Mouse (Mus musculus) neutrophil, adult 5-6 weeks (primary cell): ENCODE data around the gene Flt3. TPM values are rescaled to one million over a fixed set of nuclear protein-coding genes. Genes with fewer than 3 reads are reported as not detected.

Source experiments
- ATAC-seq: fragments of 151-379, 151-347 bp; 2 replicates; pipeline ENCODE4 v1.8.0; 2017; ENCODE audit warnings: mild to moderate bottlenecking, moderate TSS enrichment; ENCODE audit not compliant: insufficient number of reproducible peaks, poor library complexity, low FRiP score, severe bottlenecking; ENCODE audit errors: extremely low read depth
- total RNA-seq: library from RNA; stranded (forward); fragments of 200-1000 nt; gene quantifications from 2 replicates; pipeline ENCODE4 v1.2.3, GENCODE M21; 2017

The Flt3 gene
- total RNA-seq, 1 experiment from 2014 or later: 2.1 TPM

DNA sequence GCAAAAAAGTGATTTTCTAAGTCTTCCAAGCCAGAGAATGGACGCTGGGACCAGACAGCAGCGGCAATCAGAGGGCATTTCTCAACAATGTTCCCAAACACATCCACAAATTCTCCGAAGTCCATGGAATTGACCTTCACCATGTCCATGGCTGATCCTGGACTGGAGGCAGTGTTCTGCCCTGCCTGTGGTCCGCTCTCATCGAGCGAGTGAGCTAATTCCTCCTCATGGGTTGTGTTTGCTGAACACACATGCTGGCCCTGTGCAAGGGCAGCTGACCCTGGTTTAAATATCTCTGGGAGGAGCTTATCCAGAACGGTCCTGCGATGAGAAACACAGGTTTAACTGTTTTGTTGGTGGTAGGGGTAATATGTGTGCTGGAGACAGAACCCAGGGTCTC, 78.1 kb downstream of the Flt3 start, which contains the start of gene Urad:
Gene Urad (minus strand): TSS at position 258 of the 400 bp plus-strand sequence.
- no peak for ATAC-seq

DNA sequence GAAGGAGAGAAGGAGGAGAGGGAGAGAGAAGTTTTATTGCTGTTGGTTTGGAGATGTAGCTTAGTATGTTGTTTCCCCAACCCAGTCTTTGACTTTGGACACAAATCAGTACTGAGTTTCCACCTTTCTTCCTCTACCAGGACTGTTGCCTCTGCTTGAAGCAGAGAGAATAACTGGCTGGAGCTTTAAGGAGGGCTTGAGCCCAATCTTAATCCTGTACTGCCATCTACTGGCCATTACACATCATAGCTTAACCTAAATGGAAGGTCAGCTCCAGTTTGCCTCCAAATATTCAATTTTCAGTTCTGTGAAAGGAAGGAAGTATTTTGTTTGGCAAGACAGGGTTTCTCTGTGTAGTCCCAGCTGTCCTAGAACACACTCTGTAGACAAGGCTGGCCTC, 80.6 kb downstream of the Flt3 start:
- ATAC-seq: peak; percentile 77

DNA sequence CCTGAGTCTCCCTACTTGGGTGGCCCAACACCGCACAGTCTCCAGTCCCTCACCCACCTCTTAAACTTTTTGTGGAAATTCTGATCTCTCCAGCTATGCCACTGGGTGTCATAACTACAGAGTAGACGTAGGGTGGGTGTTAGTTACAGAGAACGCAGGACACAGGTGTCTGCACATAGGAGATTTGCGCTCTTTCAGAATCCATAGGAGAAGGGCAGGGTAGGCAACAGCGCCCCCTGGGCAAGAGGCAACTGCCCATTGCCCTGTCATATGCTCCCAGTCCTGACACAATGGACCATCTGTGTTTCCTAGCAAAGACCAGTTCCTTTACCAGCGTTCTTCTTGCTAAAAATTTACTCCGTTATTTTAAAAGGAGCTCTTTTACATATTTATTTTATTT, 82.3 kb downstream of the Flt3 start:
- ATAC-seq: no peak

DNA sequence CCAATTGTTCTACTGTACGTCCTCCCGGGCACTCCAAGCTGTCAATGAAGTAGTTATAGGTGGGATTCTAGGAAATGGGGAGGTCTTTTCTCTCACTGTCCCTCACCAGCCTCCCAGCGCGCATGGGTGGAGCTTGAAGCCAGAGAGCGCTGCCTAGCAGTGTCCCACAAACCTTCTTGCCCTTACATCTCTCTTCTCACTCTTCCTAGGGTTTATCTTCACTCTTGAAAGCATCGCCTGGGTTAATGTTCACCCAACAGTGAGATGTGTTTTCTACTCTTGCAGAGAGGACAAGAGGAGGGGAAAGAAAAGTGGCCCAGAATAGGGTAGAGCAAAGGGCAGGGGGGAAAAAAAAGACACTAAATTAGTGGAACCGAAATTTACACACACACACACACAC, 83.0 kb downstream of the Flt3 start:
- no peak for ATAC-seq

DNA sequence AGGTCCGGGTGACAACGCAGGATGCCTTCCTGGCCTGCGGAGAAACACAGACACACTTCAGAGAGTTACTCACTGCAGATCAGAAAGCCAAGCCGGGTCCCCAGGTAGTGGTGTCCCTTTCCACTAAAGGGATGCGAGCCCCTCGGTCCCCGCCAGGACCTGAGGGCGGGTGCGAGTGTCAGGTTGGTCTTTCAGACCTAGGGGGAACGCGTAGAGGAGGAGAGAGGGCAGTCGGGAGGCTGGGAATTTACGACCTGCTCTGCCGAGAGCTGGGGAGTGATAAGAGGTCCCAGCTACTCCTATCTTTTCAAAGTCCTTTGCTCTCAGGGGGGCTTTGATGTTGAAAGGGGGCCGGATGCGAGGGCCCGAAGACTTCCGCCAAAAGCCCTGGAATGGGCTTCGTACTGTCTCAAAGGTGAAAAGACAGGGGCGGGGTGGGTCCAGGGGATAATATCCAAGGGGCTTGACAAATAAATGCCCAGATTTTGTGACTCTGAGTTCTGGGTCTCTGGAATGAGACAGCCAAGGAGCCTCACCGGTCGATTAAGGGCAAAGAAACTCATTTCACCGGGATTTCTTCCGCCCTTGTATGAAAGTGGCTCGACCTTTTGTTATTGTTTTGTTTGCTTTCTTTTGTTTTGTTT, 84.7 kb downstream of the Flt3 start:
- no peak for ATAC-seq

DNA sequence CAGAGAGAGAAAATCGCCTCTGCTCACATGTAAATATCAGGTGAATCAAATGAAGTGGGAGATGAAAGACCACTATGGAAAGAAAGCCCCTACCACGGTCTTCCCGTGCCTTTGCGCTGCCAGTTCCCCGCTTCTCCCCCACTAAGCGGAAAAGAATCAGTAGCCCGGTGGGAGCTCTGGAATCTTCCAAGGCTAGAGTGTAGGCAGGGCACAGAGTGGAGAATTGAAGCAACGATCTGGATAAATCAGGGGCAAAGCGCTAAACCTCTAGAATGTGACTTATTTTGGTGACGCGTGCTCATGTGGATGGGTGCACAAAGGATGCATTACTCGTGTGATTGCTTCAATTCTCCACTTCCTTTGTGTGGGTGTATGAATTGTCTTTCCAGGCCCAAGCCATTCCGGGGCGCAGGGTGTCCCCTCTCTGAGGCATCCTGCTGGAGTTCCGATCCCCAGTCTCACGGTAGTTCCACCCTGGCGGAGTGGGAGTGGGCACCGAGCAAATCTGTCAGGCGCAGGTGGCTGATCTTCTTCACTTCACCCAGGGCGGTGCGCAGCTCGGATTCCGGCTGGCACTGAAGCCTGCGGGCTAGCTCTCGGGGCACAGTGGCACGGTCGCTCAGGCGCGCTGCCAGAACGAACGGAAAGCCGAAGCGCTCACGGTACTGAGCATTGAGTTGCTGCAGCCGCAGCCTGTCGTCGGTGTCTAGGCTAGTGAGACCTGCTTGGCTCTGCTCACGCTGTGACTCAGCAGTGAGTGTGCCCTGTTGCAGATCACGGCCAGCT, 85.5 kb downstream of the Flt3 start:
- no peak for ATAC-seq

DNA sequence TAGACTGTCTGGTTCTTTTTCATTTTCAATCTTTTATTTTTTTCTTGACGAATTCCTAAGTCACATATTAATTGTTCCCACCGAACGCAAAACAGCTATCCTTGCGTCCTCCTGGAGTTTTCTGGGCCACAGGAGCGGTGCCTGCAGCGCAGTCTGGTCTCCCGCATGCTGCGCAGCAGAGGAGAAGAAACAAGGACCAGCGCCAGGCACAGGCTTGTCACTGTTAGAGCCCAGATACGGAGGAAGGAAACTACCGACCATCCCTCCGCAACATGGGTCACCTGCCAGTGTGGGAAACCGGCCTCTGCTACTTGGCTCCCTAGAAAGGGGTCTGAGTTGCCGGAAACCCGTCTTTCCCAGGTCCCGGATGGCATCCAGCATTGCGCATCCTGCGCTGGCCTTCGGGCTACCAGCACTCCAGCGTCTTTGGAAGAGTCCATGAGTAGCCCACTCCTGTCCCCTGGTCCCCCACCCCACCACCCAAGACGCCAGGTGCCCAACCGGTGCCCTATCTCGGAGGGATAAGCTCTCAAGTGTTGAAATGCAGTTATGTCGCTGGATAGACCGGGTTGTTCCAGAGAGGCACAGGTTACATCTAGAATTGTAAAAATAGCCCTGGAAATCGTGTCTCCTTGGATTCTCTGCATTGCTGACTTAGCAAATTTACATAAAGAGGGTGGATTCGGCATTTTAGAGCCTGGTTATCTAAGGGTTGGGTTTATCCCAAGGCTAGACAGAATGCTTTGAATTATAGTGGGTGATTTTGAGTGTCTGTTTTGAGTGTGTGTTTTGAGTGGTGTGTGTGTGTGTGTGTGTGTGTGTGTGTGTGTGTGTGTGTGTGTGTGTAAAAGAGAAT, 87.2 kb downstream of the Flt3 start:
- no peak for ATAC-seq

DNA sequence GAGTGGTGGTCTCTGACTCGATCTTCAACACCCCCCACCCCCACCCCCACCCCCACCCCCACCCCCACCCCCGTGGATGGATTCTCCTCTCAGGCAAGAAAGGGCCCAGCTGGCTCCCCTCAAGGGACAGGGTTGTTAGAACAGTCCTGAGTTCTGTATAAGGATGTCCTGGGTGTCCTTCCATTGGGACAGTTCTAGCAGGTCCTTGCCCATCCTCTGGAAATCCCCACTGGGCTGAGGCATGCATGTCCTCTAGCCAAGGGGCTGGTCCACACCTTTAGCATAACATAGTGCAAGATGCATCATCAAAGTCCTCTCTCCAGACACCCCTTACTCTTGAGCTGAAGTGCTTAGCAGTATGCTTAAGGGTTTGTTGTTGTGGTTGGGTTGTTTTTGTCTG, 90.5 kb downstream of the Flt3 start:
- no peak for ATAC-seq

DNA sequence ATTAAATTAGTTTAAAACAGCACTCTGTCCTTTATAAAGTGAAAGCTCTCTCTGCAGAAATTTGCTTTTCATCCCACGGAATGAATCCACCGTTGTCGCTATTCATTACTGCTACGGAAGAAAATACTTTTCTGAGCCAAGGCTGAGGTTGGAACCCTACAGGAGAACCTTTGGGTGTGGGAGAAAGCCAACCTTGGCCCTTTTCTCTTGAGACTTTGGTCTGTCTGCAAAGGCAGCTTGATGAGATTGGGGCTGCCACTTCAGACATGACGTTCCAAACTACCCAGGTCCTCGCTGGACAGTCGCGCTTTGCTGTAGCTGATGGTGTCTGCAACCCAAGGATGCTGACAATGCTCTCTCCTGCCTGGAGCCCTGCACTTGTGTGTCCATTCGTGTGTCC, 91.8 kb downstream of the Flt3 start:
- no peak for ATAC-seq

DNA sequence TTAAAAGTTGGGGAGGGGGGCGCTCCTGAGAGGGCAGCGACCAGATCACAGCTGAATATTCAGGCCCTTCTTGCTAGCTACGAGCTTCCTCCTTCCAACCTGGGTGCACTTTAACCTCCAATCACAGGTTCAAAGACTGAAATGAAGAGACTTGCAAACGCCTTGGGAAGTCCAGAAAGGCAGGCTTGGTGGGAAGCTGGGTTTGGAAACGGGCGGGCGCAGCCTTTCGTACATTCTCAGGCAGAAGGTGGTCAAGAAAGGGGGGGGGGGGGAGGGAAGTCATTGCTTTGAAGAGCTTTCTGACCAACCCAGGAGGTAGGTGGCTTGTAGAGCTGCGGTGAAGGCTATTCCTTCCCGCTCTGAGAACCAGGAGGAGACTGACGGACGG, 92.9 kb downstream of the Flt3 start:
- ATAC-seq: no peak

DNA sequence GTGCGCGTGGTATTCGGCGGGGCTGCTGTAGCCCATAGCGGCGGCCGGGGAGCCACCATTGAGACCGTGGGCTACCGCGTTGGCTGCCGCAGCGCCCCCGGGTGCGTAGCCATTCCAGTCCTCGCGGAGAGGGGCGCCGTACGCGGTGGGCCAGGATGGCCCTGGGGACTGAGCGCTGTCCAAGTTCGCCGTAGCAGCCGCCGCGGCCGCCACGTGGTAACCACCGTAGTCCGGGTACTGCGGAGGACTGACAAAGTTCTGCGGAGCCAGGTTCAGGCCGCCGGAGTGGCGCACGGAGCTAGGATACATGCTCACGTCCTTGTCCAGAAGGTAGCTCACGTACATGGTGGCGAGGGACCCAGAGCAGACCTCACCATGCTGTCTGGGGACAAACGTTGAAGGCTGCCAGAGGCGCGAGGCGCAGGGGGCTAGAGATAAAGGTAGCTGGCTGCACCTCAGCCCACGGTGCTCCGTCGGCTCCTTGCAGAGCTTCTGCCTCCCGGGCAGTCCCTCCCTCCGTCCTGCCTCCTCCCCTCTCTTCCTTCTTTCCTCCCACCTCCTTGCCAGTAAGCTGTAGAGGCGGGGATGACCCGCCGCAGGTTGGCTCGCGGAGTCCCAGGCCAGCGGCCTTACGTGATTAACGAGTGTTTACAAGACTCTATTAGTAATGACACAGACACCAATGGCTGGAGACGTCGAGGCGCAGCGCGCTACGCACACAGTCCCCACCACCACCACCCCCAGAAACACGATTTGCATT, 93.5 kb downstream of the Flt3 start, which contains the start of gene Cdx2:
Gene Cdx2 (minus strand): TSS at position 633 of the 760 bp plus-strand sequence.
- no peak for ATAC-seq

DNA sequence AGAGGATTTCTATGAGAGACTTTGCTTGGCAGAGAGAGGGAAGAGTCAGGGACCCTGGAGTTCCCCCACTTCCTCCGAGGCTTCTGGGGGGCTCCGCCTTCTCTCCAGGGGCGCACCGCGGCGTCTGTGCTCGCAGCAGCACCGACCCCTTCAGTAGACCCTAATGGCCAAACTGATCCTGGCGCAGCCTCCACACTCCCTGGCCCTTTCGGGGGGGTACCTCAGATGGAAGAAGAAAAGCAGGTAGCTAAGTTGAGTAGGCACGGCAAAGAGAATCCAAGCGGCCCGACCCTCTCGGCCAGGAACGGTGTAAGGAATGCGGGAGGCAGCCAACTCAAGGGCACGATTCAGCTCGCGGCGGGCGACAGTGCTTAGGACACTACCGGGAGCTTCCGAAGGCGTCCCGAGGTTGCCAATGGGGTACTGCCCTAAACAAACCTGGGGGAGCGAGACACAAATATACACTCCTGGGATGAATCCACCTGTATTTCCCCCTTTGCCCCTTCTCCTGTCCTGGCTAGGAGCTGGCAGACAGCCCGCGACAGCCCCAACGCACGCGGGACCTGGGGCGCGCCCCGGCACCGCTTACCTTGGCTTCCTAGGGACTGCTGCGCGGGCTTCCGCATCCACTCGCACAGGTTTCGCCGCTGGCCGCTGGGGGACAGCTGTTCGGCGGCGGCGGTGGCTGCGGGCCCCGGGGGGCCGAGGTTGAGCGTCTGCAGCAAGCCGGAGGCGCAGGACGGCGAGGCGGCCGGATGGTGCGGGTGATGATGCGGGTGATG, 94.2 kb downstream of the Flt3 start:
- ATAC-seq: no peak

DNA sequence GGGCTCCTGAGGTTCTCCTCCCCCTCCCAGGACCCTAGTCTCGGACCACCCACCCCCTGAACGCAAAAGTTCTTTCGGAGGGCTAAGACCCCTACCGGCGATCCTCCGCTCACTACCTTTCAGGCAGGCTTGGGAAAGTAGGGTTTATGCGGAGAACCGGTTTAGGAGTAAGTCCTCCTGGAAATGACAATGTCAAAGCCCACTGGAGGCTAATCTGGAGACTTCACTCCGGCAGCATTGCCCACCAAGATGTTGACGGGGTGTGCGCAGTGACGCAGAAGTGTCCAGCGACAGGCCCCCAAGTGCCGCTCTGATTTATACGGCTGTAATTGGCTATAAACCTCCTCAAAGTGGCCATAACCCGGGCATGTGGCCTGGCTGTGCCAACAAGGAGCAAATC, 95.1 kb downstream of the Flt3 start:
- no peak for ATAC-seq

DNA sequence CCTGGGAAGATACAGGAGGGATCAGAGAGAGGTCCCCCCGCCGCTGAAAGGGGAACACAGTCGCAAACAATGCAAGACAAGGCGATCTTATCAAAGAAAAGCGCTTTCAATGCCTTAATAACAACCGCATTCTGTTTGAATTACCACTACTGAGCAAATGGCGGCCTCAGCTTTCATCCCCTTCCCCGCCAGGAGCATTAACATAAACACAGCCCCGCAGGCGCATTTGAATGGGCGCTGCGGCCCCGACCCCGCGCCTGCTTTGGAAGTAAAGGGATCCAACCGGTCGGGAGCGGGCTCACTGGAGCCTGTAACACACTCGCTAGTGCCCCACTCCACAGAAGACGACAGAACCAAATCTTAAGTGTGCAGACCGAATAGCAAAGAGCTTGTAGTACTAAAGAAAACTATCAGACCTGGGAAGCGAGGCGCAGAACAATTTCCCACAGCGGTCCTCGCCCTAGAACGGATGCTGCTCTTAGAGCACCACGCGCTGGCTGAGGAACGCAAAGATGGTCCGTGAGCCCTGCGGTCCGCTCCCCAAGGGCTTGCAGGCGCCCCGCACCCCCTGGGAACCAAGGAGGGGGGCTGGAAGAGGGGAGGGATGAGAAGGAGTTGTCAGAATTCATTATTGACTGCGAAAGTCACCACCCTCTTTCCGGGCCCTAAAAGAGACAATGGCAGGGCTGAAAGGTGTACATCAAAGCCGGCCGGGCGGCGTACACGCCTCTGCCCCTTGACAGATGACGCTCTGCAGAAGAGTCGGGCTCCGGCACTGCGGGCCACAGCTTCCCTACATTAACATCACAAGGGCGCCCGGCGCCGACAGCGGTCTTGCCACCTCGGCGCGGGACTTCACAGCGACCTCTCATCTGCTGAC, 95.8 kb downstream of the Flt3 start:
- no peak for ATAC-seq

DNA sequence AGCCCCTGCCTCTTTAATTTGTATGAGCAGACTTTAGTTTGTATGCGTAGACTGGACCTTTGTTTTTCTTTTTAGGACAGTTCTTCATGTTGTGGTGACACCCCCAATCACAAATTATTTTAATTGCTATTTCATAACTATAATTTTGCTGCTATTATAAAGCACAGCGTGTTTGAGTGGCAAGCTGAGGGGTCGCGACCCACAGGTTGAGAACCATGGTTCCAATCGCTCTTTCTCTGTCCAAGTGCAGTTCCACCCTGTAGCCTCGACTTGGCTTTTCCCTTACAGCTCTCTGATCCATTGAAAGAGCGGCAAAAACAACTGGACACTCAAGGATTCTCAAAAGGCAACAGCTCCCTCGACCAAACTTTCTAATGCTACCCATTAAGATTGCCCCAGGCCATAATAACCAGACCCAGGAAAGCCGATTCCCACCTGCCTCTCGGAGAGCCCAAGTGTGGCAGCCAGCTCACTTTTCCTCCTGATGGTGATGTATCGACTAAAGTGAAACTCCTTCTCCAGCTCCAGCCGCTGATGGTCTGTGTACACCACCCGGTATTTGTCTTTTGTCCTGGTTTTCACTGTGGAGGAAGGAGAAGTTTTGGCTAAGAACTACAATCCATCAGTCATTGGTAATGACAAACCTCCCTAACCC, 97.4 kb downstream of the Flt3 start:
- no peak for ATAC-seq

DNA sequence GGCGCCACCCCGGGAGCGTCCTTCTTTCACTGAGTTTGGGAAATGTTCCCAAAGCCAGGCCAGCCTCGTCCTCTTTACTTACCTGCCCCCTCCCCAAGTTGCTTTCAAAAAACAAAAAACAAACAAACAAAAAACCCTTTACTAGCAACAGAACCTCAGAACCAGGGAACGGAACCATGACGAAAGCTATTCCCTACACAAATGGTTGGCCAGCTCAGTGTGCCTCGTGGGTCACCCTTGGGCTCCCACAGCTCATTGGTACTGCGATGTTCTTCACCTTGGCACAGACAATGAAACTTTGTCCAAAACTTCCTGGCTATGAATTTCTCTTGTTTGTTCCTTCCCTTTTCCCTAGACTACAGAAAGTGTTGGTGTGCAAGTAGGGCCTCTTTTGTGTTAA, 98.1 kb downstream of the Flt3 start:
- ATAC-seq: no peak

DNA sequence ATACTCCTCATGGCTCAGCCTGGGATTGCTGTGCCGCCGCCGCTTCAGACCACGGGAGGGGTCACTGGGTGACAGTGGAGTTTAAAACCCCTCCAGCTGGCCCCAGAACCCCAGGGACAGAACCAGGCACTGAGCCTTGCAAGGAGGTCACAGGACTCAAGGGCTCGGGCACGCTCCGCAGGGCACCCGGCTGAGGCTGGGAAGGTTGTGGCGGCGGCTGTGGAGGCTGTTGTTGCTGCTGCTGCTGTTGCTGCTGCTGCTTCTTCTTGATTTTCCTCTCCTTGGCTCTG, 98.6 kb downstream of the Flt3 start:
- ATAC-seq: no peak
